ENCODE assay signal across 10 mouse cellular contexts in genomic region chr2:43613571-43613970, GRCm38 (mm10). TPM values are rescaled to one million over a fixed set of nuclear protein-coding genes. Genes with fewer than 3 reads are reported as not detected.
DNase-seq lines count a peak whose midpoint lies in the region.
"Had no signal": no experiment of that assay in that cellular context is flagged by ENCODE, and none has a peak within 500 bp of the region (broad histone marks: within the 10 kb centered on the region; RNA-seq: fewer than 3 reads in every experiment).

No protein-coding gene starts in this region.

- WGBS in limb, embryonic 10.5 days, result 11% methylated on average over 6 of the region's 6 CpGs

- H3K36me3 ChIP-seq in limb, embryonic 10.5 days, result no peaks in the 10 kb centered on the region
- H3K36me3 ChIP-seq: G1E; heart, embryonic 15.5 days had no signal

- no peak overlapping the region for H3K4me3 ChIP-seq in limb, embryonic 10.5 days
- H3K4me3 ChIP-seq: heart, embryonic 15.5 days had no signal

- H3K4me1 ChIP-seq in limb, embryonic 10.5 days, result no peaks in the 10 kb centered on the region
- H3K4me1 ChIP-seq: heart, embryonic 15.5 days had no signal

- peak; percentile 8 for DNase-seq in gastrocnemius, postnatal 14 days
- DNase-seq in gastrocnemius, postnatal 25 days, result no peak
- DNase-seq in urinary bladder, postnatal 14 days (ENCODE audit: low spot score), result peak; percentile 38
- no peak for DNase-seq in urinary bladder, postnatal 4 days (ENCODE audit: low spot score in 2 of 2)
- peak; percentile 72 for DNase-seq in limb, embryonic 10.5 days (ENCODE audit: low spot score)
- no peak for DNase-seq in cerebellum, adult 18-20 months
- no peak for DNase-seq in cerebellum, postnatal 4 days (ENCODE audit: low spot score in 2 of 2)
- DNase-seq in left cerebral cortex, postnatal 25 days (ENCODE audit: low spot score in 2 of 2), result no peak

- H3K27me3 ChIP-seq in limb, embryonic 10.5 days (ENCODE audit: low read depth, poor library complexity, severe bottlenecking), result no peaks in the 10 kb centered on the region
- H3K27me3 ChIP-seq: heart, embryonic 15.5 days had no signal

- intact Hi-C loops in gastrocnemius, postnatal 14 days (cut with DNase I; ENCODE audit: low total_unique reads), result no loop called here
- intact Hi-C loops in left cerebral cortex, postnatal 25 days (cut with DNase I), result no loop called here

- no peaks in the 10 kb centered on the region for H3K9me3 ChIP-seq in limb, embryonic 10.5 days (replicated peaks)
- H3K9me3 ChIP-seq: G1E; heart, embryonic 15.5 days had no signal

- H3K27ac ChIP-seq in limb, embryonic 10.5 days, result no peak overlapping the region
- H3K27ac ChIP-seq: heart, embryonic 15.5 days had no signal

RNA-seq across cellular contexts. Expression of gene Kynu, which starts 58.4 kb away (rescaled TPM):
- not detected for total RNA-seq in gastrocnemius, postnatal 14 days (2021)
- not detected for total RNA-seq in gastrocnemius, postnatal 25 days (2021)
- polyA plus RNA-seq in limb, embryonic 10.5 days (2016; fragmentation: Nextera tagmentation; extraction: Ambion mirVana), result 0.10 and 0.11 TPM in 2 replicates
- under 1 TPM; 0.11 to 0.21 TPM for total RNA-seq in left cerebral cortex, postnatal 25 days (2021)
- polyA plus RNA-seq: G1E had no signal

Comparison
In these comparisons a context has a peak if more than half of its experiments do, and no peak if none do; other contexts are left out.
1. DNase-seq: peak in gastrocnemius, postnatal 14 days (single experiment), urinary bladder, postnatal 14 days (single experiment) and limb, embryonic 10.5 days (single experiment); none in gastrocnemius, postnatal 25 days (single experiment), urinary bladder, postnatal 4 days (0 of 2), cerebellum, adult 18-20 months (0 of 2), cerebellum, postnatal 4 days (0 of 2) and left cerebral cortex, postnatal 25 days (0 of 2).